Mouse (Mus musculus) kidney, postnatal 36 days (tissue): Measurements from ENCODE around the gene Igtp.
"Not testable (repeated sequence)": the region's sequence is repeated elsewhere in the genome, so short reads cannot be mapped to it uniquely, and the experiment has no call there.

Source experiments
- DNase-seq, 2 experiments: peaks; one replicate each; pipeline ENCODE4 v3.0.0; 2021 to 2022; ENCODE audit warnings: mixed read lengths in 2 of 2

The Igtp gene

DNA sequence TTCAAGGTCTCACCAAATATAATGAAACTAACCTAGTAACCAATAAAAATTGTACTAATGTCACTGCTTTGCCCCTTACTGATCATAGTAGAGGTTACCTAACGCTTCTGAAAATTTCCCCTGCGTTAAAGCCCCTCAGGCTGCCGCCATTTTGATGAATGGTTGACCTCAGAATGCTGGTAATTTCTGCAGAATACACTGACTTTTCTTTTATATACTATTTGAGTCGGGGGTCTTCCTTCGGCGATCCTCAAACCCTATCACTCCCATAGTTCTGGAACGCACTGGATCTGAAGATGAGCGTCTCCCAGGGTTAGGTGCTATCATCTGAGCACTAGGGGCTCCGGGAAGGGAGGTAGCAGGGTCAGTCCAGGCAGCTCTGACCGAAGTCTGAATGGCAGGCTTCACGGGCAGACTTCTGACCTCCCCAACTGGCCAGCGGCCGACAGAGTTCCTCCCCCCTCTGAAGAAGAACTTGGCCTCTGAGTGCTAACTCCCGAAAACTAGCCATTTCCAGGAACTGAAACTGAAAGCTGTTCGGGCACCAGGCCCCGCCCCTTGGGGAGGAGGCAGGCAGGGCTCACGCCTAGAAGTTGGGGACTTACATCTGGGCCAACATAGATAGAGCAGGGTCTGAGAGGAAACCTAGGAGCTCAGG is 15.2 kb downstream of the Igtp start:
- peak; percentile 95 to 96 for DNase-seq

DNA sequence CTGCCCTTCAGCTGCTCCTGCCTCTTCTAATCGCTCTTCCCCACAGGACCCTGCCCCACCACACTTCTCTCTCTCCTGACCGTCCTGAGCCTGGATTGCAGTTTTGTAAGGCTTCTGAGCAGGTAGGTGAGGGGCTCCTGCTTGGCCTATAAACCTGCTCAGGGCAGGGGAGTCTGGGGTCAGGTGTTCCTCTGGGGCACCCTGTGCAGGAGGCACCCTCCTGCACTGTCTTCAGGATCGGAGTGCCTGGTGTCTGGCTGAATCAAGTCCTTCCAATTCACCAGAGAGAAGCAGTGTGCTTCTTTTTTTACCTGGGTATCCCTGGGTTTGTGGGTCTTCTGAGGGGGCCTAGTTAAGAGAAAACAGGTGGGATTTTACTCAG is 15.7 kb downstream of the Igtp start:
- DNase-seq: not testable (repeated sequence)

DNA sequence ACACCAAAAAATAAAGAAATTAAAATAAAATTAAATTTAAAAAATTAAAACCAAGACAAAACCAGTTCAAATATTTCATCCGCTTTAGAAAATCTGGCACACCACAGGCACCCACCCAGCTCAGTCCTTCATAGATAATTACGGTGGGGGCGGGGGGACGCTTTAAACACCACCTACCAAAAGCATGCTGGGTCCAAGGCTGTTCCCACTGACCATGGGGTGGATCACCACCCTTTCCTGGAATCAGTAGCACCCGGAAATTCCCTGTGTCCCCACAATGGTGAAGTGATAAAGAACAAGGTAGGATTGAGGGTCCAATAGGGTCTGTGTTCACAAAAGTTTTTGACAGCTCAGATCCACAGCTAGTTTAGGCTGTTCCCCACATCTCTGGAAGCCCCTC is 16.5 kb downstream of the Igtp start:
- DNase-seq: peak in 1 of 2 experiments; percentile 16

DNA sequence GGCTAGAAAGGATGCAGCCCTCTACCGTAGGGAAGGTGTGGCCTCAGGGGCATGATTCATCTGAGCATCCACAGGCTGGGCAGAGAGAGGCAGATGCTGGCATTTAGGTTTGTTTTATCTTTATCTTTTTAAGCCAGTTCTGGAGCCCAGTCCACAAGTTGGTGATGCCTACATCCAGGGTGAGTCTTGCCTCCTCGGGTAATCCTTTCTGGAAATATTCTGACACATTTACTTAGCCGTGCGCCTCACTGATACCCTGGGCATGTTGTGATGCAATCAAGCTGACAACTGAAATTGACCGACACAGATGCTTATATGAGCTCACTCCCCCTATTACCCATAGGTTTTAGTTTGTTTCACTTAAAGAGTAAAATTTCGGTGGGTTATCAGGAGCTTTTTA is 17.5 kb downstream of the Igtp start:
- no peak for DNase-seq

DNA sequence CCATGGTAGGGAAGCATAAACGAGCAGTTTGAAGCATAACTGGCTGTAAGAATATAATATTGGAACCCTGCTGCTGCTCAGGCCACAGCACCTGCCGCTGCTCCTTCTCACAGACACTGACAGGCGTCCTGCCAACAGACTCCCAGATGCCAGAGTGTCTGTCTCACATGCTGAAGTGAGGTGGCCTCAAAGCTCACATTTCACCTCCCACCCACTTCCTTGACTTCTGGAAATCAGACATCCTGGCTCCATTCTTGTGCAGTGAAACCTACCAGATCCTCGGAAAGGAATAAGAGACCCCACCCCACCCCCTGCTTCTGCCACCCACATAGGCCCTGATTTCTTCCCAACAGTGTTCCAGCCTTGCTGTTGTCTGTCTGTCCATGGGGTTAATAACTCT is 24.4 kb downstream of the Igtp start:
- DNase-seq: peak; percentile 41 to 58

DNA sequence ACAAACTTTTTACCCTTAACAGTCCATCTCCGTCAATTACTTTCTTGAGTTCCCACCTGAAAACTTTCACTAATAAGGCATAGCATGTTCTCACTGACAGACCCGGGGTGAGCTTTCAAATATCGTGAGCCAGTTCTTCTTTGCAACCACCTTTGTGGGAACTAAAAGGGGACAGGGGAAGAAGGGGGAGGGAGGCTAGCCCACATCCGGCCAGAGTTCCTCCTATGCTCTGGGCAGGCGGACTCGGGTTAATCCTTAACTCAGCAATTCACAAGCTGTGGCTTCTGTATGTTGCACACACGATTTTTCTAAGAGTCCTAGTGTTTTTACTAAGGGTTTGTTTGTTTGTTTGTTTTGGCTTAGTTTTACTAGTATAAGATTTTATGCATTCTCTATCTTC is 25.0 kb downstream of the Igtp start:
- peak; percentile 79 to 83 for DNase-seq

DNA sequence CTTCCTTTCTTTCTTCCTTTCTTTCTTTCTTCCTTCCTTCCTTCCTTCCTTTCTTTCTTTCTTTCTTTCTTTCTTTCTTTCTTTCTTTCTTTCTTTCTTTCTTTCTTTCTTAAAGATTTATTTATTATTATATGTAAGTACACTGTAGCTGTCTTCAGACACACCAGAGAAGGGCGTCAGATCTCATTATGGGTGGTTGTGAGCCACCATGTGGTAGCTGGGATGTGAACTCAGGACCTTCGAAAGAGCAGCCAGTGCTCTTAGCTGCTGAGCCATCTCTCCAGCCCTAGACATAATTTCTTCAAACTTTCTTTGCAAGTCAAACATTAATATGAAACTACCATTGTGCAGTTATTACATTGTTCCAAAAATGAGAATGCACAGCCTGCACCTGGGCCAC is 25.5 kb downstream of the Igtp start:
- not testable (repeated sequence) for DNase-seq

DNA sequence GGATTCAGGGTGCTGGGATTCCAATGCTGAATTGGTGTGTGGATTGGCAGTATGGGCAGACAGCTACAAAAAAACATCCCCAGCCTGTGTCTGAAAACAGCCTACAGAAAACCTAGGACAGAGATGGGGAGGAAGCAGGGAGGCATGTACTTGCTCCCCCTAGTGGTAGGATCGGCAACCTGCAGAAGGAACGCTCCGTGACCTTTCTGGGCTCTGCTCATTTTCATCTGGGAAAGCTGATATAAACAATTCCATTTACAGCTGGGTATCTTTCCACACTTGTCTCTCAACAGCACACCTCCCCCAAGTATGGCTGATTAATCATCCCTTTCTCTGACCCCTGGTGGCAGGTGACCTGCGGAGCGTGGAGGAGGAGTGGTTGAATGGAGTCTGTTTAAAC is 26.3 kb downstream of the Igtp start:
- peak; percentile 77 to 86 for DNase-seq

DNA sequence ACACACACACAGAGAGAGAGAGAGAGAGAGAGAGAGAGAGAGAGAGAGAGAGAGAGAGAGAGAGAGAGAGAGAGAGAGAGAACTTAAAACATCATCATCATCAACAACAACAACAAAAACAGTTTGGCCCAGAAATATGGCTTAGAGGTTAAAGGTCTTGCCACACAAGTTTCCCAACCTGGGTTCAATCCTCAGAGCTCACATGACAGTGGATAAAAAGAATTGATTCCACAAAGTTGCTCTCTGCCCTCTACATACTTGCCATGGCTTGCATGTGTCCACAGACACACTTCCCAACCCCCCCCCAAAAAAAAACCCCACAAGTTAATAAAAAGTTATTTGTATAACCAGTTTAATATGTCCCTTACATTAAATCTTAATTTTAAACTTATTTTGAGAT is 27.1 kb downstream of the Igtp start:
- DNase-seq: no peak

DNA sequence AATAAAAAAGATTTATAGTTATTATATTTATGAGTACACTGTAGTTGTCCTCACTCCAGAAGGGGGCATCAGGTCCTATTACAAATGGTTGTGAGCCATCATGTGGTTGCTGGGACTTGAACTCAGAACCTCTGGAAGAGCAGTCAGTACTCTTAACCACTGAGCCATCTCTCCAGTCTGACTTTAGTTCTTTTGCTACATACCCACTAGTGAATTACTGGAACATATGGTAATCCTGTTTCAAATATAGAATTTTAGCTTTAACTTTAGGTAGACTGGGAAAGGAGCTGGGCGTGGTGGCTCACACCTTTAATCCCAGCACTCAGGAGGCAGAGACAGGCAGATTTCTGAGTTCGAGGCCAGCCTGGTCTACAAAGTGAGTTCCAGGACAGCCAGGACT is 28.7 kb downstream of the Igtp start:
- not testable (repeated sequence) for DNase-seq

DNA sequence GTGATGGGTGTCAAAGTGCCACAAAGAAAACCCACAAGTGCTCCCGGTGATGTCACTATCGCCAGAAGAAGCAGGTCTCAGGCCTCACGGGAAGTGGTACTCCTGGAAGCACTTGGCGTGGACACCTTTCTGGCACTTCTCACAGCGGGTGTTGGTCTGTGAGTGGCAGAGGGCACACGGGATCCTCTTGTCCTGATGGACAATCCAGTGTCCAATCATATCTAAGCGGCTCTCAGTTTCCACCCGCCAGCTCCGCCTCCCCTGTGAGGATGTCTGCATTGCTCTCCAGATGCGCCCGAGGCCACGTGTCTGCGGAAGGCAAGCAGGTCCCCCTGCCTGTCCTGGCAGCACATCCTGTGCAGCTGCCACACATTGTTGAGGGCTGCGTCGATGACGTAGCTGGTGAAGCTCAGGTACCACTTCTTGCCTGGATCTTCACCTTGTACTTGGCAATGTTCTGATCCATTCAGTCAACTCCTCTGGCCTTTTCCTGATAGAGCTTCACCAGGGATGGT is 31.1 kb downstream of the Igtp start:
- no peak for DNase-seq

DNA sequence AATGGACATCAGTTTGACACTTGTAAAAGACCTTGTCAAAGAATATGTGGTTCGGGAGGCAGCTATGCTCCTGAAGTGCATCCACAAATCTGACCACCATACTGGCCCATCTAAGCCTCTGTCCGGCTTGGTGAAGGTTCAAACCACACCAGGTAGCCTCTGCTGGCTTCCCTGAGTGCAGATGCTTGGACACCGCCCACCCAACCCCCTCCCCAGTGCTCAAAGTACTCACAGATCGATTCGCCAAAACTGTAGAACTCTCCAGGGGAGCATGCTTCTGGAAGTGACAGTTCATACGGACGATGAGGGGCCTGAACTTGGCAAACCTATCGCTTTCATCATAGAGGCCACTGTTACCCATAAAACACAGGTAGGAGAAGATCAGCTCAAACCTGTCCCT is 31.8 kb downstream of the Igtp start:
- DNase-seq: no peak

DNA sequence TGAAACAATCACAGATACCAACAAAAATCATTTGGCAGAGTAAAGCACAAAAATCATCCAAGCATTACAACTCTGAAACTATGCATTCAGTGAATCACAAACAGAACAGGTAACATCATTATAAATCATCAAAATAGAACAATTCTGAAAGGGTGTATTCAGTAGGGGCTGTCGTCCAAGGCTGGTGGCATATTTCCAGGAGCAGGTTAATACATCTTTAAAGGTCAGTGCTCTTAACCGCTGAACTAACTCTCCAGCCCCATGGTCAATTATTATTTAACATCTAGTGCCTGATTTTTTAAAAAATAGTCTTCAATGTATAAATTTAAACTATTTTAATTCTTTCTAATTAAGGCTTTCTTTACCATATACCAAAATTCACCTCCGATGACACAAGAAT is 35.2 kb downstream of the Igtp start:
- peak; percentile 53 to 58 for DNase-seq

DNA sequence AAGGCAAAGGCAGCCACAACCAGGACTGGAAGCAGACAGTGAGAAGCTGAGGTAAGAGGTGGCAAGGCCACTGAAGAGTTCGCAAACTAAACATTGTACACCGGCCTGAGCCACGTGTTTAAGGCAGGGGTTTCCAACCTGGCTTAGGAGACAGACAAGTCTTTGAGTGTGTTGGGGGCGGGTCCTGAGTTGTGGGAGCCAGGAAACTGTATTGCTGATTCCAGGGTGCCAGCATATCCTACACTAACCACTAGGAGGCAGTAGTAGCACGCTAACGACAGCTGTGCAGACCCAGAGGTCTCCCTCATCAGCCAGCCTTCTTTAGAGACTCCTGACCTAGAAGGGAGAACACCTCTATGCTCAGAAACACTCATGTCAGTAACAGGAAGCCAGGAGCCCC is 35.8 kb downstream of the Igtp start:
- peak; percentile 55 to 72 for DNase-seq

DNA sequence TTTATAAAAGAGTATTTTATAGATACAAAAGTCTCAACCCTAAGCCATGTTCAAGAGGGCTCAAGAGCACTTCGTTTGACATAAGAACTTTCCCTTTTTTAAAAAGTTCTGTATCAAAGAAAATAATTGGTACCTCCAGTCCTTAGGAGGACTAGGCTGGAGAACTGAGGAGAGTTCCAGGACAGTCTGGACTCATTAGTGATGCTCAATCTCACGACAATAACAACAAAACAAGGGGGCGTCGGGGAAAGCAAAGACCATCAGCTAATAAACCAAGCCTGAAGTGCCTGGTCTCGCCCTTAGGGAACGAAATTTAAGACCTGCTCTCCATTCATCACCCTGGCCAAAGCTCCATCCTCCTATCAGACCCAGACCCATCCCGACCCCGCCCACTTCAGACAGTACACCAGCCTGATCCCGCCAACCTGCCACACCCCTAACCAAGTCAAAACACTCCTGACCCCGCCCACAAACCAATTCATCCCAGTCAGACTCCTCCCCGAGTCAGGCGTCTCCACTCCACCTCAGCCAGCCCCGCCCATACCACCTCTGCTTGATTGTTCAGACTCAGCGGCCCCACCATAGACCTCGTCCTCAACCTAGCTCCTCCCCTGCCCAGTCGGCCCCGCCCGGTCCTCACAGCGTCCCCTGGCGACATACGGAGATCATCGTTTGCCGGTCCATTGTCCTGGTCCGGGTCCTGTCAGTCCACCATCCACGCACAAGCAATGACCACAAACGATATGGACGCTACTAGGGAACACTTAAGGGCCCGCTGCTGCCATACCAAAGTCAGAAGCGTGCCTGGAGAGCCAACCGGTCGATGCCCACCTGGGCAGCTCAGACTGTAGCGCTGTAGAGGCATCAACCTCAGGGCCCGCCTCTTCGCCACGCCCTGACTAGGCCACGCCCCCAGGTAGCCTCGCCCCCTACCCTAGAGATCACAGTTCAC is 39.8 kb downstream of the Igtp start:
- peak; percentile 76 to 79 for DNase-seq

DNA sequence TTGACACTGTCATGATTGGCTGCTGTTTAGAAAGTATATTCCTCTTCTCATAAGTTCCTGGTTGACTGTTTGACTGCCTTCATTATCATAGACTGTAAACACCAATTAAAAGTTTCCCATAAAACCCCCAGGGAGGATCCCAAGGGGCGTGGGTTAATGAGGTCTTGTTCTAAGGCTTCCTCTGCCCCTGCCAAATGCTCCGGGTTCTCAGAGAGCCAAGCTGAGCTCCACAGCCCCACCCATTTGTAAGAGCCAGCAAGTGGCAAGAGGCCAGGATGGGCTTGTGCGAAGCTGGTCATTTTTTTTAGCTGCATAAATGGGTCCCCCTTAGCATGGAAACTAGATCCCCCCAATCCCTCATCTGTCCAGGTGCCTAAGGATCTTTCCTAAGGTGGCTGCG is 47.9 kb downstream of the Igtp start:
- no peak for DNase-seq

DNA sequence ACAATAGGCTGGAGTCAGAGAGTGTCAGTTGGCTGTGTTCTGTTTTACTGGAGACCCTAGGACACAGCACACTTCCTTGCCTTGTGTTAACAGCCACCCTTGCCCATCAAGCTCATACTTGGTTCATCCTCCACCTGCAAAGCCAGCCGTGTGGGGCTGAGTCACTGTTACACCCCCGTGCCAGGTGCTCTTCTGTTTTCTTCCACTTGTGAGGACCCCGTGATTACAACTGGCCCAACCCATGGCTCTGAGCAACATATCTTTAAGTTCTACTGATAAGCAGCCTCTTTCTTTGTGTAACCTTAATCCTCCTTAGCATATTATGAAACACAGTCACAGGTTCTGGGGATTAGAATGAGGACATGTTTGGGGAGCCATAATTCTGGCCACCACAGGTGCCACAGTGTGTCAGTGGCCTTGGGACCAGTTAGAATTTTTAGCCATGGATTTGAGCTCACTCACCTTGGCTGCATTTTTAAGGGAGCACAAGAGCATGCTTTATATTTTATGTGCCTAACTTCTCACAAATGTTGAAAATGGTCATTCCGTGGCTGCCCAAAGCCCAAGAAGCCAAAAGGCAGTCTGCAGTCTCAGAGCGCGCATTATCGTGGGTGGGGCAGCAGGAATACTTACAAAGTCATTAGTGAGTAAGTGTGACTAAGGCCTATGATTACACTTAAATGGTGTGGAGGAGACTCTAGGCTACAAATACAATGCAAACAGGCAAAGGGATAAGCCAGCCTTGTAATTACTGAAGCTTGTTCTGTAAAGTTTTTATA is 50.0 kb downstream of the Igtp start:
- no peak for DNase-seq

DNA sequence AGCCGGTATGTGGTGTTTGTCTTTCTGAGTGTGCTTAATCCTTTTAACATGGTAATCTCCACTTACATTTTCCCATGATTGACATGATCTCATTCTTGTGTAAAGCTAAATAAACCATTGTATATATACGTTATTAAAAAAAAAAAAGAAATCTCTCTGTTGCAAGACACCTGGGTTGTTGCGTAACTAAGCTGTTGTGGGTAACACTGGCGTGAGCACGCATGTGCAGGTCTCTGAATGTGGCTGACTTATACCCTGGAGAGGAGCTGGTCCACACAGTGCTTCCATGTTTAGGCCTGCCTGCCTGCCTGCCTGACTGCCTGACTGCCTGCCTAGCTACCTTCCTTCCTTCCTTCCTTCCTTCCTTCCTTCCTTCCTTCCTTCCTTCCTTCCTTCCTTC is 51.2 kb downstream of the Igtp start:
- DNase-seq: no peak

DNA sequence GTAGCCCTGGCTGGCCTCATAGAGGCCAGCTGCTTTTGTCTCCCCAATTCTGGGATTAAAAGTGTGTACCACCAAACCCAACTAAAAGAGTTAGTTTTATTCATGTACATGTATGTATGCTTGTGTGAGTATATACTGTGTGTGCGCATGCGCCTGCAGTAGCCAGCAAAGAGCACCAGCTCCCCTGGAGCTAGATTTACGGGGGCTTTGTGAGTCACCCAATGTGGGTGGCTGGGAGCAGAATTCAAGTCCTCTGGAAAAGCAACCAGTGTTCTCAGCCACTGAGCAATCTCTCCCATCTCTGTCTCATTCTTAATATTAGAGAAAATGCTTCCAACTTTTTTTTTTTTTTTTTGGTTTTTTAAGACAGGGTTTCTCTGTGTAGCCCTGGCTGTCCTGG is 55.1 kb downstream of the Igtp start:
- DNase-seq: no peak
